Mouse (Mus musculus): ENCODE measurements at regions not wholly inside any gene's neighbourhood (a gene's known extent, or its start where the extent isn't known, plus 50 kb on each side); places are given as distances from the start of the nearest gene placed in this dataset.

DNA sequence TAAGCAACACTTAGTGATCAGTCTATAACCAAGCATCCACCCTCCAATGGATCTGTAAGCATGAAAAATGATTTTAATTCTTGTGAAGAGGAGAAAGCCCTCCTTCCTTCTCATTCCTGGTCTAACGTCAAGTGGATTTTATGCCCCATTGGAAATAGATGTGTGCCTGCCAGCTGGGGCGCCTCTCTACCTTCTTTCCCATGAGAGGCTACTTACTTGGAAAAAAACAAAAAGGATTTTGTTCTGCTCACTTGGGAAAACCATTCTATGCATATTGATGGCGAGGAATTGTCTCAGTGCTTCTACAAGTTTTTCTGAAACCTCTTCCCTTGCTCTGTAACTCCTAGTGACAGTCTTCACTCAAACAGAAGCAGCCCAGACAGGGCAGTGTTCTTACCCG, 84.1 kb downstream of the Rnd3 start:
- Histone ChIP-seq H3K36me3 (ENCODE audit: control insufficient read depth, insufficient read depth) (no peaks in the 10 kb centered on the region), H3K4me2 (ENCODE audit: low read depth) (no peak overlapping the region), H3K79me2 (ENCODE audit: control insufficient read depth, insufficient read depth) (no peaks in the 10 kb centered on the region), H3ac (ENCODE audit: control insufficient read depth, insufficient read length) (no peak overlapping the region), H3K27me3 (ENCODE audit: control insufficient read depth, insufficient read depth, insufficient read length) (no peaks in the 10 kb centered on the region), H3K4me3 (no peak overlapping the region)
- TF ChIP-seq E2F4 (IDR thresholded peaks at IDR 0.05; ENCODE audit: insufficient read depth) (no peak), MYOD1 (IDR thresholded peaks at IDR 0.05; ENCODE audit: control insufficient read depth in 1 of 3, insufficient read length in 2 of 3, low read depth in 2 of 3) (no peak), CEBPB (IDR thresholded peaks at IDR 0.05; ENCODE audit: insufficient read depth, poor library complexity, severe bottlenecking) (no peak), TCF12 (IDR thresholded peaks at IDR 0.05; ENCODE audit: insufficient read depth, poor library complexity, severe bottlenecking) (no peak), MYOG (IDR thresholded peaks at IDR 0.05; ENCODE audit: control insufficient read depth in 1 of 3, insufficient read depth in 1 of 3, insufficient read length in 2 of 3, low read depth in 2 of 3) (no peak), POLR2AphosphoS2 (IDR thresholded peaks at IDR 0.05; ENCODE audit: insufficient read length, low read depth) (no peak), USF1 (IDR thresholded peaks at IDR 0.05; ENCODE audit: low read depth) (no peak), POLR2A (IDR thresholded peaks at IDR 0.05; ENCODE audit: insufficient read length, low read depth) (no peak)

- Histone ChIP-seq H3K4me3 (no peak overlapping the region), H3ac (ENCODE audit: control insufficient read depth, insufficient read length) (no peak overlapping the region), H3K27me3 (ENCODE audit: control insufficient read depth, insufficient read depth, insufficient read length) (no peaks in the 10 kb centered on the region), H3K79me2 (ENCODE audit: control insufficient read depth, insufficient read depth) (no peaks in the 10 kb centered on the region), H3K4me2 (ENCODE audit: low read depth) (no peak overlapping the region), H3K36me3 (ENCODE audit: control insufficient read depth, insufficient read depth) (no peaks in the 10 kb centered on the region)
- no peak for TF ChIP-seq TCF12 (IDR thresholded peaks at IDR 0.05; ENCODE audit: insufficient read depth, poor library complexity, severe bottlenecking)
- no peak for TF ChIP-seq USF1 (IDR thresholded peaks at IDR 0.05; ENCODE audit: low read depth)
- TF ChIP-seq MYOG (IDR thresholded peaks at IDR 0.05; ENCODE audit: control insufficient read depth in 1 of 3, insufficient read depth in 1 of 3, insufficient read length in 2 of 3, low read depth in 2 of 3), result no peak
- no peak for TF ChIP-seq CEBPB (IDR thresholded peaks at IDR 0.05; ENCODE audit: insufficient read depth, poor library complexity, severe bottlenecking)
- no peak for TF ChIP-seq MYOD1 (IDR thresholded peaks at IDR 0.05; ENCODE audit: control insufficient read depth in 1 of 3, insufficient read length in 2 of 3, low read depth in 2 of 3)
- no peak for TF ChIP-seq POLR2AphosphoS2 (IDR thresholded peaks at IDR 0.05; ENCODE audit: insufficient read length, low read depth)
- TF ChIP-seq SRF (IDR thresholded peaks at IDR 0.05; ENCODE audit: control insufficient read depth, insufficient read length, low read depth), result no peak
- TF ChIP-seq REST (IDR thresholded peaks at IDR 0.05; ENCODE audit: insufficient read depth, insufficient read length), result no peak
- TF ChIP-seq MAX (IDR thresholded peaks at IDR 0.05; ENCODE audit: low read depth), result no peak
- no peak for TF ChIP-seq E2F4 (IDR thresholded peaks at IDR 0.05; ENCODE audit: insufficient read depth)
- TF ChIP-seq POLR2A (IDR thresholded peaks at IDR 0.05; ENCODE audit: insufficient read length, low read depth), result no peak
- no peak for TF ChIP-seq TCF3 (IDR thresholded peaks at IDR 0.05; ENCODE audit: insufficient read length, low read depth)
Observed at GRCm38 (mm10) chr2:51062049-51062448, 86.9 kb downstream of the Rnd3 start.

GRCm38 (mm10) chr2:51058158-51058557, 90.8 kb downstream of the Rnd3 start:
- Histone ChIP-seq H3K4me3 (no peak overlapping the region), H3K27me3 (ENCODE audit: control insufficient read depth, insufficient read depth, insufficient read length) (no peaks in the 10 kb centered on the region), H3K4me2 (ENCODE audit: low read depth) (no peak overlapping the region), H3K79me2 (ENCODE audit: control insufficient read depth, insufficient read depth) (no peaks in the 10 kb centered on the region), H3K36me3 (ENCODE audit: control insufficient read depth, insufficient read depth) (no peaks in the 10 kb centered on the region), H3ac (ENCODE audit: control insufficient read depth, insufficient read length) (no peak overlapping the region)
- no peak for TF ChIP-seq CEBPB (IDR thresholded peaks at IDR 0.05; ENCODE audit: insufficient read depth, poor library complexity, severe bottlenecking)
- TF ChIP-seq USF1 (IDR thresholded peaks at IDR 0.05; ENCODE audit: low read depth), result no peak
- TF ChIP-seq TCF12 (IDR thresholded peaks at IDR 0.05; ENCODE audit: insufficient read depth, poor library complexity, severe bottlenecking), result no peak
- no peak for TF ChIP-seq SRF (IDR thresholded peaks at IDR 0.05; ENCODE audit: control insufficient read depth, insufficient read length, low read depth)
- TF ChIP-seq E2F4 (IDR thresholded peaks at IDR 0.05; ENCODE audit: insufficient read depth), result no peak
- no peak for TF ChIP-seq MAX (IDR thresholded peaks at IDR 0.05; ENCODE audit: low read depth)
- no peak for TF ChIP-seq TCF3 (IDR thresholded peaks at IDR 0.05; ENCODE audit: insufficient read length, low read depth)
- no peak for TF ChIP-seq MYOG (IDR thresholded peaks at IDR 0.05; ENCODE audit: control insufficient read depth in 1 of 3, insufficient read depth in 1 of 3, insufficient read length in 2 of 3, low read depth in 2 of 3)
- TF ChIP-seq POLR2AphosphoS2 (IDR thresholded peaks at IDR 0.05; ENCODE audit: insufficient read length, low read depth), result no peak
- no peak for TF ChIP-seq POLR2A (IDR thresholded peaks at IDR 0.05; ENCODE audit: insufficient read length, low read depth)
- no peak for TF ChIP-seq MYOD1 (IDR thresholded peaks at IDR 0.05; ENCODE audit: control insufficient read depth in 1 of 3, insufficient read length in 2 of 3, low read depth in 2 of 3)
- TF ChIP-seq REST (IDR thresholded peaks at IDR 0.05; ENCODE audit: insufficient read depth, insufficient read length), result no peak

GRCm38 (mm10) chr2:51056141-51056731, 92.7 kb downstream of the Rnd3 start:
- Histone ChIP-seq H3K36me3 (ENCODE audit: control insufficient read depth, insufficient read depth) (no peaks in the 10 kb centered on the region), H3K27me3 (ENCODE audit: control insufficient read depth, insufficient read depth, insufficient read length) (no peaks in the 10 kb centered on the region), H3K4me3 (no peak overlapping the region), H3K79me2 (ENCODE audit: control insufficient read depth, insufficient read depth) (no peaks in the 10 kb centered on the region), H3ac (ENCODE audit: control insufficient read depth, insufficient read length) (no peak overlapping the region), H3K4me2 (ENCODE audit: low read depth) (peak overlapping the region; percentile 45)
- no peak for TF ChIP-seq TCF3 (IDR thresholded peaks at IDR 0.05; ENCODE audit: insufficient read length, low read depth)
- no peak for TF ChIP-seq MAX (IDR thresholded peaks at IDR 0.05; ENCODE audit: low read depth)
- TF ChIP-seq MYOD1 (IDR thresholded peaks at IDR 0.05; ENCODE audit: control insufficient read depth in 1 of 3, insufficient read length in 2 of 3, low read depth in 2 of 3), result no peak
- no peak for TF ChIP-seq SRF (IDR thresholded peaks at IDR 0.05; ENCODE audit: control insufficient read depth, insufficient read length, low read depth)
- no peak for TF ChIP-seq REST (IDR thresholded peaks at IDR 0.05; ENCODE audit: insufficient read depth, insufficient read length)
- no peak for TF ChIP-seq POLR2AphosphoS2 (IDR thresholded peaks at IDR 0.05; ENCODE audit: insufficient read length, low read depth)
- TF ChIP-seq TCF12 (IDR thresholded peaks at IDR 0.05; ENCODE audit: insufficient read depth, poor library complexity, severe bottlenecking), result no peak
- no peak for TF ChIP-seq CEBPB (IDR thresholded peaks at IDR 0.05; ENCODE audit: insufficient read depth, poor library complexity, severe bottlenecking)
- TF ChIP-seq MYOG (IDR thresholded peaks at IDR 0.05; ENCODE audit: control insufficient read depth in 1 of 3, insufficient read depth in 1 of 3, insufficient read length in 2 of 3, low read depth in 2 of 3), result no peak
- no peak for TF ChIP-seq USF1 (IDR thresholded peaks at IDR 0.05; ENCODE audit: low read depth)
- no peak for TF ChIP-seq POLR2A (IDR thresholded peaks at IDR 0.05; ENCODE audit: insufficient read length, low read depth)
- no peak for TF ChIP-seq E2F4 (IDR thresholded peaks at IDR 0.05; ENCODE audit: insufficient read depth)

All from myocyte (in vitro differentiated cells).